Mouse (Mus musculus) hindbrain, embryonic 15.5 days (tissue): ENCODE data around the gene Acvr2b. TPM values are rescaled to one million over a fixed set of nuclear protein-coding genes. Genes with fewer than 3 reads are reported as not detected.

Source experiments
- ATAC-seq: fragments of 200-750 bp; cut with Nextera tagmentation; 2 replicates; pipeline ENCODE4 v1.8.0; 2017; ENCODE audit warnings: low read depth, moderate number of reproducible peaks, moderate TSS enrichment; ENCODE audit not compliant: low FRiP score
- H3K27ac ChIP-seq: fragments of 300-500 bp; sonication (generic); replicated peaks from 2 replicates; pipeline ENCODE4 v1.5.1; 2015; ENCODE audit warnings: mild to moderate bottlenecking, inconsistent platforms
- H3K27me3 ChIP-seq: fragments of 300-500 bp; sonication (generic); 2 replicates; pipeline ENCODE4 v1.6.1; 2015; ENCODE audit warnings: control low read depth, inconsistent platforms
- H3K36me3 ChIP-seq: fragments of 300-500 bp; sonication (generic); 2 replicates; pipeline ENCODE4 v1.6.1; 2015; ENCODE audit warnings: control low read depth, inconsistent platforms
- H3K4me1 ChIP-seq: fragments of 300-500 bp; sonication (generic); replicated peaks from 2 replicates; pipeline ENCODE4 v1.6.1; 2015; ENCODE audit warnings: control low read depth, inconsistent platforms
- H3K4me2 ChIP-seq: fragments of 300-500 bp; sonication (generic); 2 replicates; pipeline ENCODE4 v1.6.1; 2015; ENCODE audit warnings: moderate library complexity, mild to moderate bottlenecking, inconsistent platforms
- H3K4me3 ChIP-seq: fragments of 300-500 bp; sonication (generic); 2 replicates; pipeline ENCODE4 v1.5.1; 2015; ENCODE audit warnings: mild to moderate bottlenecking, inconsistent platforms
- H3K9ac ChIP-seq: fragments of 300-500 bp; sonication (generic); 2 replicates; pipeline ENCODE4 v1.6.1; 2015; ENCODE audit warnings: inconsistent platforms
- H3K9me3 ChIP-seq: fragments of 300-500 bp; sonication (generic); 2 replicates; pipeline ENCODE4 v1.6.1; 2016; ENCODE audit warnings: control low read depth, inconsistent platforms
- WGBS: fragments of 180-500 bp; shearing (Covaris S2); methylation state at CpG from one replicate; pipeline ENCODE4 v1.1.7; 2015; 5-methylcytosine and 5-hydroxymethylcytosine counted together
- polyA plus RNA-seq: library from polyadenylated mRNA; unstranded; fragments of >200 nt; fragmentation: Nextera tagmentation; extraction: Ambion mirVana; gene quantifications from 2 replicates; pipeline ENCODE4 v1.2.1, GENCODE M21; 2015

Gene Acvr2b
- polyA plus RNA-seq, 1 experiment from 2014 or later: 52.7 TPM

GRCm38 (mm10) chr9:119457122-119457521 is 55.2 kb downstream of the Acvr2b start:
- no peaks in the 10 kb centered on the region for H3K27me3 ChIP-seq
- H3K4me1 ChIP-seq: no peaks in the 10 kb centered on the region
- no peak overlapping the region for H3K27ac ChIP-seq
- no peak overlapping the region for H3K4me2 ChIP-seq
- H3K36me3 ChIP-seq: peaks cover 13% of the 10 kb centered on the region
- WGBS: 87% methylated on average over 14 of the region's 14 CpGs
- no peak for ATAC-seq
- H3K9ac ChIP-seq: no peak overlapping the region
- no peaks in the 10 kb centered on the region for H3K9me3 ChIP-seq
- no peak overlapping the region for H3K4me3 ChIP-seq

GRCm38 (mm10) chr9:119460410-119460809 is 58.5 kb downstream of the Acvr2b start:
- H3K4me3 ChIP-seq: no peak overlapping the region
- H3K9ac ChIP-seq: no peak overlapping the region
- no peak overlapping the region for H3K27ac ChIP-seq
- peaks cover 35% of the 10 kb centered on the region for H3K36me3 ChIP-seq
- H3K27me3 ChIP-seq: no peaks in the 10 kb centered on the region
- H3K4me2 ChIP-seq: no peak overlapping the region
- H3K4me1 ChIP-seq: no peaks in the 10 kb centered on the region
- ATAC-seq: no peak; the same call in 1 of the 2 replicates
- 46% methylated on average over 8 of the region's 8 CpGs for WGBS
- no peaks in the 10 kb centered on the region for H3K9me3 ChIP-seq

- WGBS: 80% methylated on average over 6 of the region's 6 CpGs
- Histone ChIP-seq H3K4me2 (no peak overlapping the region), H3K9me3 (no peaks in the 10 kb centered on the region), H3K4me3 (no peak overlapping the region), H3K27ac (no peak overlapping the region), H3K27me3 (no peaks in the 10 kb centered on the region), H3K4me1 (no peaks in the 10 kb centered on the region), H3K9ac (no peak overlapping the region), H3K36me3 (peaks cover 36% of the 10 kb centered on the region)
- ATAC-seq: no peak
These were observed 63.1 kb downstream of the Acvr2b start for GRCm38 (mm10) chr9:119465056-119465455.

GRCm38 (mm10) chr9:119465595-119465994 is 63.7 kb downstream of the Acvr2b start:
- Histone ChIP-seq H3K4me1 (no peaks in the 10 kb centered on the region), H3K4me2 (no peak overlapping the region), H3K9me3 (no peaks in the 10 kb centered on the region), H3K27ac (no peak overlapping the region), H3K27me3 (no peaks in the 10 kb centered on the region), H3K9ac (no peak overlapping the region), H3K36me3 (peaks cover 36% of the 10 kb centered on the region), H3K4me3 (no peak overlapping the region)
- 49% methylated on average over 7 of the region's 7 CpGs for WGBS
- ATAC-seq: peak; percentile 70; the same call in 1 of the 2 replicates

GRCm38 (mm10) chr9:119469691-119470353 is 67.9 kb downstream of the Acvr2b start:
- Histone ChIP-seq H3K36me3 (peaks cover 8% of the 10 kb centered on the region; the same call in 1 of the 2 replicates), H3K4me1 (no peaks in the 10 kb centered on the region), H3K27ac (no peak overlapping the region), H3K4me3 (no peak overlapping the region), H3K9ac (no peak overlapping the region), H3K27me3 (no peaks in the 10 kb centered on the region), H3K9me3 (no peaks in the 10 kb centered on the region), H3K4me2 (no peak overlapping the region)
- 82% methylated on average over 8 of the region's 8 CpGs for WGBS
- no peak for ATAC-seq

- Histone ChIP-seq H3K4me2 (no peak overlapping the region), H3K27ac (no peak overlapping the region), H3K9ac (no peak overlapping the region), H3K9me3 (no peaks in the 10 kb centered on the region), H3K4me1 (0 out of 2 replicates have a peak, but pooled peaks cover 2% of the 10 kb centered on the region), H3K36me3 (no peaks in the 10 kb centered on the region), H3K27me3 (no peaks in the 10 kb centered on the region), H3K4me3 (no peak overlapping the region)
- 77% methylated on average over 11 of the region's 11 CpGs for WGBS
- no peak for ATAC-seq
These were observed 70.5 kb downstream of the Acvr2b start for GRCm38 (mm10) chr9:119472412-119472918.

- H3K4me1 ChIP-seq: 0 out of 2 replicates have a peak, but pooled peaks cover 5% of the 10 kb centered on the region
- H3K9me3 ChIP-seq: no peaks in the 10 kb centered on the region
- H3K27me3 ChIP-seq: no peaks in the 10 kb centered on the region
- no peak for ATAC-seq
- no peak overlapping the region for H3K9ac ChIP-seq
- H3K36me3 ChIP-seq: no peaks in the 10 kb centered on the region
- H3K4me2 ChIP-seq: no peak overlapping the region
- H3K27ac ChIP-seq: no peak overlapping the region
- WGBS: 93% methylated on average over 1 of the region's 1 CpGs
- no peak overlapping the region for H3K4me3 ChIP-seq
These were observed 71.1 kb downstream of the Acvr2b start for GRCm38 (mm10) chr9:119473011-119473410.

GRCm38 (mm10) chr9:119473608-119474164 is 71.8 kb downstream of the Acvr2b start:
- no peaks in the 10 kb centered on the region for H3K36me3 ChIP-seq
- 0 out of 2 replicates have a peak, but pooled peaks cover 10% of the 10 kb centered on the region for H3K4me1 ChIP-seq
- no peak overlapping the region for H3K9ac ChIP-seq
- H3K4me2 ChIP-seq: no peak overlapping the region
- no peak for ATAC-seq
- H3K27ac ChIP-seq: no peak overlapping the region
- WGBS: 86% methylated on average over 9 of the region's 9 CpGs
- no peak overlapping the region for H3K4me3 ChIP-seq
- no peaks in the 10 kb centered on the region for H3K27me3 ChIP-seq
- no peaks in the 10 kb centered on the region for H3K9me3 ChIP-seq

- H3K4me3 ChIP-seq: no peak overlapping the region
- H3K27me3 ChIP-seq: no peaks in the 10 kb centered on the region
- H3K36me3 ChIP-seq: no peaks in the 10 kb centered on the region
- 60% methylated on average over 15 of the region's 15 CpGs for WGBS
- H3K4me1 ChIP-seq: peaks cover 16% of the 10 kb centered on the region; the same call in 1 of the 2 replicates
- H3K9ac ChIP-seq: no peak overlapping the region
- H3K9me3 ChIP-seq: no peaks in the 10 kb centered on the region
- H3K27ac ChIP-seq: no peak overlapping the region
- no peak for ATAC-seq
- H3K4me2 ChIP-seq: no peak overlapping the region
These were observed 73.0 kb downstream of the Acvr2b start for GRCm38 (mm10) chr9:119474717-119475611.

GRCm38 (mm10) chr9:119477754-119478153 is 75.8 kb downstream of the Acvr2b start:
- 34% methylated on average over 6 of the region's 6 CpGs for WGBS
- Histone ChIP-seq H3K27ac (no peak overlapping the region), H3K36me3 (no peaks in the 10 kb centered on the region), H3K4me1 (peaks cover 16% of the 10 kb centered on the region; the same call in 1 of the 2 replicates), H3K4me2 (no peak overlapping the region), H3K9me3 (no peaks in the 10 kb centered on the region), H3K27me3 (no peaks in the 10 kb centered on the region; the same call in 1 of the 2 replicates), H3K4me3 (no peak overlapping the region), H3K9ac (no peak overlapping the region)
- ATAC-seq: no peak

GRCm38 (mm10) chr9:119478345-119478744 is 76.4 kb downstream of the Acvr2b start:
- no peaks in the 10 kb centered on the region for H3K9me3 ChIP-seq
- H3K9ac ChIP-seq: no peak overlapping the region
- H3K4me3 ChIP-seq: no peak overlapping the region
- H3K27ac ChIP-seq: no peak overlapping the region
- H3K27me3 ChIP-seq: no peaks in the 10 kb centered on the region; the same call in 1 of the 2 replicates
- 61% methylated on average over 11 of the region's 11 CpGs for WGBS
- H3K4me2 ChIP-seq: no peak overlapping the region
- H3K36me3 ChIP-seq: no peaks in the 10 kb centered on the region
- peaks cover 16% of the 10 kb centered on the region; the same call in 1 of the 2 replicates for H3K4me1 ChIP-seq
- ATAC-seq: no peak
